Comparison of ENCODE assay signal across 8 mouse cellular contexts in the genomic region with DNA sequence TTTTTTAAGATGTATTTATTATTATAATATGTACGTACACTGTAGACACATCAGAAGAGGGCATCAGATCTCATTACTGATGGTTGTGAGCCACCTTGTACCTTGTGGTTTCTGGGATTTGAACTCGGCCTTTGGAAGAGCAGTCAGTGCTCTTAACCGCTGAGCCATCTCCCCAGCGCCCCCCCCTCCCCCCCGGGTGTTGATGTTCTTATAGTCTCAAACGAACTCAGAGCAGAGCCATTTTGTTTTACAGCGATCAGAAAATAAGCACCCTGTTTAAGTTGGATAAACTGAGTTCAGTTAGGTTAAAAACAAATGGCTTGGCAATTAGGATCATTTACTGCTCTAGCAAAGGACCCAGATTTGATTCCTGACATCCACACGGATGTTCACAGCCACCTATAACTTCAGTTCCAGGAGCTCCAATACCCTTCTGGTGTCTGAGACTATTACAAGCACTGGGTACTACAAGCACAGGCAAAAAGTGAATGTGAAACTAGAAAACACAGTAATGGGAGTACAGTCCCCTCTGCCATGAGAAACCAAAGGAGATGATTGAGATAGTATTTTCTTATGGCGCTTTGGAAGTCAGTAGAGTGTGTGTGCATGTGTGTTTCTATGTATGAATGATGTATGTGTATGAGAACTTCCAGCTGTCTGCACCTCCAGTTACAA. TPM values are rescaled to one million over a fixed set of nuclear protein-coding genes. Genes with fewer than 3 reads are reported as not detected.
DNase-seq lines count a peak whose midpoint lies in the region; ATAC-seq and TF ChIP-seq lines count a peak whose summit lies in the region.

No protein-coding gene starts in this region.

- H3K4me1 ChIP-seq in lung, embryonic 16.5 days (replicated peaks; ENCODE audit: control insufficient read depth, insufficient read depth, low read length), result peaks cover 17% of the 10 kb centered on the region
- H3K4me1 ChIP-seq in forebrain, embryonic 10.5 days, result peaks cover 23% of the 10 kb centered on the region
- peaks cover 14% of the 10 kb centered on the region for H3K4me1 ChIP-seq in limb, embryonic 14.5 days (ENCODE audit: control insufficient read depth, insufficient read depth, low read length)
- peaks cover 10% of the 10 kb centered on the region for H3K4me1 ChIP-seq in stomach, embryonic 15.5 days

- no peak for ATAC-seq in lung, embryonic 16.5 days (ENCODE audit: low read depth)
- no peak for ATAC-seq in limb, embryonic 14.5 days (ENCODE audit: low FRiP score, low read depth)
- ATAC-seq in stomach, embryonic 15.5 days (ENCODE audit: insufficient read depth, low FRiP score, low read depth), result no peak
- no peak for ATAC-seq in granulocyte monocyte progenitor cell, adult 5-6 weeks (replicated peaks; ENCODE audit: poor library complexity, severe bottlenecking)

- no peaks in the 10 kb centered on the region for H3K9me3 ChIP-seq in lung, embryonic 16.5 days (ENCODE audit: control insufficient read depth, low read length)
- H3K9me3 ChIP-seq in forebrain, embryonic 10.5 days, result no peaks in the 10 kb centered on the region
- no peaks in the 10 kb centered on the region for H3K9me3 ChIP-seq in limb, embryonic 14.5 days (ENCODE audit: control insufficient read depth, low read length)
- H3K9me3 ChIP-seq in stomach, embryonic 15.5 days, result no peaks in the 10 kb centered on the region

- peak overlapping the region; percentile 49 for H3K4me2 ChIP-seq in lung, embryonic 16.5 days (ENCODE audit: low read depth, low read length)
- peak overlapping the region; percentile 50 for H3K4me2 ChIP-seq in limb, embryonic 14.5 days (replicated peaks; ENCODE audit: low read depth, low read length, severe bottlenecking)
- H3K4me2 ChIP-seq in stomach, embryonic 15.5 days, result peak overlapping the region; percentile 65

- no peak for TF ChIP-seq POLR2A in limb, embryonic 14.5 days (IDR thresholded peaks at IDR 0.05; ENCODE audit: borderline replicate concordance, extremely low read depth, insufficient read depth, insufficient read length)

- peak overlapping the region; percentile 89 for H3K9ac ChIP-seq in lung, embryonic 16.5 days (ENCODE audit: low read length)
- H3K9ac ChIP-seq in limb, embryonic 14.5 days (ENCODE audit: low read depth, low read length, severe bottlenecking), result peak overlapping the region; percentile 81
- H3K9ac ChIP-seq in stomach, embryonic 15.5 days, result no peak overlapping the region; the same call in 1 of the 2 replicates

- 44% methylated on average over 9 of the region's 9 CpGs for WGBS in lung, embryonic 16.5 days
- WGBS in forebrain, embryonic 10.5 days, result 66% methylated on average over 9 of the region's 9 CpGs
- 47% methylated on average over 9 of the region's 9 CpGs for WGBS in limb, embryonic 14.5 days
- WGBS in stomach, embryonic 15.5 days, result 51% methylated on average over 9 of the region's 9 CpGs

- DNase-seq in lung, adult 18-20 months, result no peak
- DNase-seq in forebrain, embryonic 10.5 days (ENCODE audit: extremely low spot score, low spot score), result no peak
- no peak for DNase-seq in limb, embryonic 14.5 days (ENCODE audit: low spot score)
- DNase-seq in layer of hippocampus, postnatal 14 days (ENCODE audit: low spot score in 2 of 2), result no peak
- no peak for DNase-seq in retina, postnatal 1 day

- peak overlapping the region; percentile 81 for H3K4me3 ChIP-seq in lung, embryonic 16.5 days (ENCODE audit: low read length)
- H3K4me3 ChIP-seq in forebrain, embryonic 10.5 days, result peak overlapping the region; percentile 80
- H3K4me3 ChIP-seq in limb, embryonic 14.5 days (replicated peaks; ENCODE audit: low read length), result peak overlapping the region; percentile 73; the same call in 1 of the 2 replicates
- H3K4me3 ChIP-seq in stomach, embryonic 15.5 days (replicated peaks), result peak overlapping the region; percentile 66

- peaks cover 9% of the 10 kb centered on the region for H3K36me3 ChIP-seq in lung, embryonic 16.5 days (ENCODE audit: control insufficient read depth, insufficient read depth, low read length)
- H3K36me3 ChIP-seq in forebrain, embryonic 10.5 days (replicated peaks), result peaks cover 22% of the 10 kb centered on the region
- H3K36me3 ChIP-seq in limb, embryonic 14.5 days (ENCODE audit: control insufficient read depth, insufficient read depth, low read length), result peaks cover 12% of the 10 kb centered on the region
- H3K36me3 ChIP-seq in stomach, embryonic 15.5 days, result peaks cover 5% of the 10 kb centered on the region; the same call in 1 of the 2 replicates

- H3K27me3 ChIP-seq in lung, embryonic 16.5 days (ENCODE audit: control insufficient read depth, insufficient read depth, low read depth, low read length), result no peaks in the 10 kb centered on the region
- no peaks in the 10 kb centered on the region for H3K27me3 ChIP-seq in forebrain, embryonic 10.5 days (ENCODE audit: poor library complexity, severe bottlenecking)
- no peaks in the 10 kb centered on the region for H3K27me3 ChIP-seq in limb, embryonic 14.5 days (ENCODE audit: control insufficient read depth, insufficient read depth, low read length)
- no peaks in the 10 kb centered on the region for H3K27me3 ChIP-seq in stomach, embryonic 15.5 days (replicated peaks)

- H3K27ac ChIP-seq in lung, embryonic 16.5 days (ENCODE audit: low read length), result no peak overlapping the region
- H3K27ac ChIP-seq in forebrain, embryonic 10.5 days, result peak overlapping the region; percentile 99
- no peak overlapping the region for H3K27ac ChIP-seq in limb, embryonic 14.5 days (replicated peaks; ENCODE audit: low read depth, low read length)
- no peak overlapping the region for H3K27ac ChIP-seq in stomach, embryonic 15.5 days

RNA-seq across cellular contexts. Expression of a gene that starts 1.2 kb away (rescaled TPM):
- polyA plus RNA-seq in lung, embryonic 16.5 days (2015; fragmentation: Nextera tagmentation; extraction: Ambion mirVana), result 29.7 and 34.1 TPM in 2 replicates
- 58.7 and 60.7 TPM in 2 replicates for polyA plus RNA-seq in forebrain, embryonic 10.5 days (2016; fragmentation: Nextera tagmentation; extraction: Ambion mirVana)
- polyA plus RNA-seq in limb, embryonic 14.5 days (2012; rRNA removed), result 57.7 and 65.8 TPM in 2 replicates
- polyA plus RNA-seq in limb, embryonic 14.5 days (2014; fragmentation: Nextera tagmentation; extraction: Ambion mirVana), result 34.5 and 38.4 TPM in 2 replicates
- 28.0 and 31.3 TPM in 2 replicates for polyA plus RNA-seq in stomach, embryonic 15.5 days (2015; fragmentation: Nextera tagmentation; extraction: Ambion mirVana)
- total RNA-seq in granulocyte monocyte progenitor cell, adult 5-6 weeks (2014; fragmentation: Nextera tagmentation), result 29.3 and 58.4 TPM in 2 replicates
- 26.5 and 31.8 TPM in 2 replicates for total RNA-seq in granulocyte monocyte progenitor cell, adult 5-6 weeks (2017)
- 10 to 100 TPM; 51.9 to 54.8 TPM for total RNA-seq in layer of hippocampus, postnatal 14 days (2021)

RNA-seq across cellular contexts. Expression of a gene that starts 49.3 kb away (rescaled TPM):
- polyA plus RNA-seq in lung, embryonic 16.5 days (2015; fragmentation: Nextera tagmentation; extraction: Ambion mirVana), result not detected in 2 replicates
- not detected in 2 replicates for polyA plus RNA-seq in forebrain, embryonic 10.5 days (2016; fragmentation: Nextera tagmentation; extraction: Ambion mirVana)
- polyA plus RNA-seq in limb, embryonic 14.5 days (2012; rRNA removed), result not detected in 2 replicates
- polyA plus RNA-seq in limb, embryonic 14.5 days (2014; fragmentation: Nextera tagmentation; extraction: Ambion mirVana), result not detected in 2 replicates
- 0.03 TPM in 1 of 2 replicates, not detected in the other for polyA plus RNA-seq in stomach, embryonic 15.5 days (2015; fragmentation: Nextera tagmentation; extraction: Ambion mirVana)
- total RNA-seq in granulocyte monocyte progenitor cell, adult 5-6 weeks (2014; fragmentation: Nextera tagmentation), result 0.21 TPM in 1 of 2 replicates, not detected in the other
- not detected in 2 replicates for total RNA-seq in granulocyte monocyte progenitor cell, adult 5-6 weeks (2017)
- 1 to 10 TPM; 6.2 to 6.8 TPM for total RNA-seq in layer of hippocampus, postnatal 14 days (2021)
